Mouse (Mus musculus) cerebellum, adult 18-20 months (tissue): ENCODE results near the gene Il18.

ENCODE experiments used
- DNase-seq, 2 experiments: peaks; one replicate each; pipeline ENCODE4 v3.0.0; 2021

Gene Il18

DNA sequence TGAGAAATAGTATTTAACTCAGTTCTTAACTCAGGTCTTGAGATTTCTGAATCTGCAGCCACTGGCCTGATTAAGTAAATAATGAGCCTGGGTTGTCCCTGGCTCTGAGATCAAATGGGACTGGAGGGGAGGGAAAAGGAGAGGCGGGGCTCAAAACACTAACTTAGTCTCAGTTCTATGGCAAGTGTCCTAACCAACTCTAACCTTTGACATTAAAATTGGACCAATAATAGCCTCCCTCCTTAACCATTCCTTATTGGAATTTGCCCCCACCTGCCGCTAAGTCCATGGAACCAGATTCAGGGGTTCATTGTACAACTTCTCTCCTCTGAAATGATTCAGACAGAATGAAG, 443 bp downstream of the Il18 start, which contains the start of gene Bco2:
Gene Bco2, minus strand, starts transcription at position 88 of the 353 bp plus-strand sequence.
- DNase-seq, result no peak

DNA sequence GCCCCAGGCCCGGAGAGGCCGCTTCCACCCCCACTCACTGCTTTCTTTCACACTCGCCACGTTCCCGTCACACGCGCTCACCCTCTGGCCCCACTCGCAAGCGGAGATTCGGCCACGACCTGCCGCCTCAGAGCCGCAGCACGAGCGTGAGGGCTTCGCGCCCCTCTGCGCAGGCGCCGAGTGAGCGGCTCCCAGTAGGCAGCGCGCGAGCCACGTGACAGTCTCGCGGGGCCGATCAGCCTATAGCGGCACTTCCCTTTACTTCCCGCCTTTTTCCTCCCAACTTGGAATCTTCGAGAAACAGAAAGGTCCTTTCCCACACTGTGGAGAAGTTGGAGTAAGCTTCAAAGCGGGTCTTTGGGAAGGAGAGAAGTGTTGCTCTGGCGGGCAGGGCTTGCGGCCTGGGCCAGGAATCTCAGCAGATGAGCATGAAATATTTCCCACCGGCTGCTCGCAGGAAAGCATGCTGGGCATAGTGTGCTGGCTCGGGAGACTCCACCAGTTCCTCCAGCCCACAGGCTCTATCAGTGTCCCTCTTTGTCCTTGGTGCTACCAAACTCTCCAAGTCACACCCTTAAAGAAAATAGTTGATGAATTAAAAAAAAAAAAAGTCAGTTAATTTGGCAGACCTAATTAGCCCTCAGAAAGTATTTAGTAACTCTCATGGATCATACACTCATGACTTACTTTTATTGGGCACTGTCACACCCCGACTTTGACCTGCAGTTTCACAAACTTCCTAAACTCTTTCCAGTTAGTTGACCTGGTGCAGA, 6.7 kb downstream of the Il18 start, which contains the start of gene Tex12:
Gene Tex12, minus strand, starts transcription at position 181 of the 773 bp plus-strand sequence.
- DNase-seq, result no peak

DNA sequence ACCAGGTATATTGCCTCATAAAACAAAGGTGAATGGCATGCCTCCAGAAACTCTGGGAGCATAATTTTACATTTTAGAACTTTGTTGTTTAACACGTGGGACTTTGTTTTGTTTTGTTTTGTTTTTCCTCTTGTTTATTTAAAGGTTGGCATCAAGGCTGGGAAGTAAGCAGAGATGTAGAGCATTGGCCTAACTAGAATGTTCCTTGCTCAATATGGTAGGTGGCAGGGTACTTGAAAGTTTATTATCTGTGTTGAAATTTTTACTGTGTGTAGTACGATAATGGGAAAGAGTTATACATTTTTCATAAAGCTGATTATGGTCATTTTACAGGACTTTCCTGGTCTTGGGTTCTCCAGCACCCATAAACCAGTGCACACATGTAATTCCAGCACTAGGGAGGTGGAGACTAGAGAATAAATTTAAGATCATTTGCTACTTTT, 7.3 kb downstream of the Il18 start:
- DNase-seq, result no peak

DNA sequence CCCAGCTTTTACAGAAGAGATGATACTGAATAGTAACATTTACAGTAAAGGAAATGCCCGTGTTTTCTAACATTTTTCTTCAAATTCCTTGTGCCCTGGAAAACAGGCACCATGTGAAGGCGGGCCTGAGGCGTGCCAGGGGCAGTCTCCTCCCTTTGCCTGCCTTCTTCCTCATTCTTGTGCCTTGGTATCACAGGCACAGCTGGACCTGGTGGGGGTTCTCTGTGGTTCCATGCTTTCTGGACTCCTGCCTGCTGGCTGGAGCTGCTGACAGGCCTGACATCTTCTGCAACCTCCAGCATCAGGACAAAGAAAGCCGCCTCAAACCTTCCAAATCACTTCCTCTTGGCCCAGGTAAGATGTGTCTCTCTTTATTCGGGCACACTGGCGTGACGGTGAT, 10.5 kb downstream of the Il18 start:
- no peak for DNase-seq

DNA sequence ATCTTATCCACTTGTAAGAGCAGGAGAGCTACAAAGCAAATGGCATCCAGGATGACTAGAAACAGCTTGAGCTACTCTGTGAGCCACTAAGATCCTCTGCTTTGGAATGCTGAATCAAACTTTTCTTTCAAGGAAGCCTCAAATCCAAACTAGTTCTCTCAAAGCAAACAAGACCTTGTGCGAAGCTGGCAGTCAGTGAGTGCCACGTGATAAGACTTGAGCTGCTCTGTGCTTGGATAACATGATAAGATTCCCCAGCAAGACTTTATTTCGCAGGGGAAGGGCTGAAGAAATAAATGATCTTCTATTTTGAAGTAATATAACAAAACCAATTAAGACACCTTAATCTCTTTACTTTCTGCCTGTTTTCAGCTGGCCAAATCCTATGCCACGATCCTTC, 11.3 kb downstream of the Il18 start:
- DNase-seq, result no peak

DNA sequence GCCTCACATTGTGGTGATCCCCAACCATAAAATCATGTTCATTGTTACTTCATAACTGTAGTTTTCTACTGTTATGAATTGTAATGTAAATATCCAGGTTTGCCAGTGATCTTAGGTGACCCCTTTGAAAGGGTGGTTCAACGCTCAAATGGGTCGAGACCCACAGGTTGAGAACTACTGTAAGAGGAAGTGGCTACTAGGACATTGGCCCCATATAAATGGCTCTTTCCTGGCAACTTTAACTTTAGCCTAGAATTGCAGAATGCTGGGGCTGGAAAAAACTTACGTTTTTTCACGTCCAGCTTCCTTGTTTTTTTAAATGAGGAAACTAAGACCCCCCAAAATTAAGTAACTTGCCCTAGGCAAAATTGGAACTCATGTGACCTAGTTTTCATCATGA, 12.7 kb downstream of the Il18 start:
- no peak for DNase-seq

DNA sequence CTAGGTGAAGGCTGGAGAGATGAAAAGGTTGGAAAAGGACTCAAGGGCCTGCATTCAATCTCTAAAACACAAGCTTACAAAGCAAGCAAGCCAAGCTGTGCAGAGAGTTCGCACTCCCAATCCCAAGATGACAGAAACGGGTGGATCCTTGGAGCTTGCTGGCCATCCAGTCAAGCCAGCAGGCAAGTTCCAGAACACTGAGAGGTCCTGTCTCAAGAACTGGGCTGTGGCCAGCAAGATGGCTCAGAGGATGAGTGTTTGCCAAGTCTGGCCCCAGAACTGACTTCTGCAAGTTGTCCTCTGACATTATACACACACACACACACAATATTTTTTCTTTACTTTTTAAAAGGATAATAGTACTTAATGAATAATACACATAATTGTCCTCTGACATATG, 13.3 kb downstream of the Il18 start:
- no peak for DNase-seq

DNA sequence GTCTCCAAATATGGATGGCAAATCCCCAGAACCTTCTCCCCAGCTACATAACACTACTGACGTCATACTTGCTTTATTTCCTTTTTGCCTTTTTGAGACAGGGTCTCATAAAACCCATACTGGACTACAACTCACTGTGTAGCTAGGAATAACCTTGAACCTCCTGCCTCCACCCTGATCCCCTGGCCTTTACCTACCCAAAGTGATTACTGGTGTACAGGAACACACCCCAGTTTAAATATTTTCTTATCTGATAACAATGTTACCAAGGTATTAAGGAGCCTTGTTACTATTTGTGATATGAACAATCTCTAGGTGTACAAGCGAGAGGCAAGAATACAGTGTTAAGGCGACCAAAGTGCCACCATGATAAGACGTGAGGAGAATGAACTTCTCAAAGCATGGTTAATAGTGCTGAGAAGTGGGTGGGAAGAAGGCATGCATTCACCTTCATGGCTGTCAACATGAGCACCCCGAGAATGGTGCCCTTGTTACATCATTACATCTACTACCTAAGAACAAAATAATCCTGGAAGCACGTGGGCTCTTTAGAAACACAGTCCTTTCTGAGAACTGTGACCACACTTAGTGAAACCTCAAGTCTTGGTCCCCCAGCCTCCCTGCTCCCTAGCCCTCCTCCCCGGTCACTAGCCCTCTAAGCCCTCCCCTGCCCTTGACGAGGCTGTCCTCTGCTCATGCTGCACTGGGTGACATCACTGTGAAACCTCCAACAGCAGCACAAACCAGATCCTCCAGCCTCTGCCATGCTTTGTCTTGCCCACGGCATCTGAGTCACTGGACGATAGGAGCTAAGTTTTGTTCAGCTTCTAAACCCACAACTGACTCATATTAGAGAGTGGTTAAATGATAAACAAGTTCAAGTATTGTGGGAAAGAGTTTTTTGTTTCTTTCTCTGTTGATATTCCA, 15.2 kb downstream of the Il18 start:
- DNase-seq, result no peak

DNA sequence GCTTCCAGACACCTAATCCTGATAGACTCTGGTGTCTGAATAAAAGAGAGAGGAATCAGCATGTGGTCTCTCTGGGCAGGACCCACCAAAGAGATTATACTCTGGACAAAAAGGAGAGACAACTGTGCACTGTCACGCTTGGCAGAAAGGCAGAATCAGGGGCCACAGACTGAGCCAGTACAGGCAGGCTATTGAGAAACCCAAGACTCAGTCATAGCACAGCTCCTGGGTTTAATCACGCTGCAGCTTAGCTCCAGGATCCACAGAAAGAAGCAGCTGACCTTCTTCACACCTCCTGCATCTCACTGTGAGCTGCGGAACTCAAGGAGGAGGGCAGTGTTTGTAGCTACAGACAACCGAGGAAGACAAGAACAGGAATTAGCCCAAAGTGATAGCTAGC, 25.7 kb downstream of the Il18 start:
- no peak for DNase-seq

DNA sequence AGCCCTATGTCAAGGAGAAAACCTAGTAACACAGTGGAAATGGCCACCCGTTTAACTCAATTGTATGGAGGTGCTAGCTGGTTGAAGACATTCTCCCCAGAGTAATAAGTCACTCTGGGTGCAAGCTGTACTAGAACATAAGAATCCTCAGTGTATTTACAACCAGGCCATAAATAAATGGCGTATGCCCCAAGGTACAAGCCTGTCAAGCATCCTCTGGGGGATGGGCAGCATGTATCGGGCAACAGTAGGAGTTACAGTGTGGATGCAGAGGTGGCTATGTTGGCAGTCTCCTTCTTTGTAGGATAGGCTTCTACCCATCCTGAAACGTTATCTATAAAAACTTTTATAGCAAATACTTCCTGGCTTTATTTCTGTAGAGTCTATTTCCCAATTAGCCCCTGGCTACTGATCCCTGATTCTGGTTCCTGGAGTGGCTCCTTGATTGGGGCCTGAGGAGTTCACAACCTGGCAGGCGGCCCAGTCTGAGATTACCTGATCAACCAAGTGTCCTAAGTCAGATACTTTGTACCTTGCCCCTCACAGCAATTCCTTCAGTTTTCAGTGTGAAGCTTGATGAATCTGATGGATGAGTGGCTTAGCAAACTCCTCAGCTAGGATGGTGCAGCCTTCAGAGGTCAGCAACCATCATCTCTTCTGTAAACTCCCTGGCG, 30.7 kb downstream of the Il18 start:
- no peak for DNase-seq

DNA sequence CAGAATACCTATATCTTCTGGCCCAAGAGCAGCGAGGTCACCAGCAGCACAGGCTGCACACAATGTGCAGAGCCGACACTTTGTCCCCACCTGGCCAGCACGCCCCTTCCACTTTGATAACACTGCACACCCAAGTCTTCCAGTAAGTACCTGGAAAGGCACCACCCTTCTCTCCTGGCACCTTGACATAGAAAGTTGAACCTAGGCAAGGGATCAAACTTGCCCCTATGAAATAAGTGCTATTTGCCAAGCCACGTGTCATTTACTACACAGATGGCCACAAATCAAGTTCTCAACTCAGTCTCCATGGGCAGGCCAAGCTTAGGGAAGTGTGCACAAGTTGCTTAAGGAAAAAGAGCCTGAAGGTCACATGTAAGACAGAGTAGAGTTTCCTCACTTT, 32.3 kb downstream of the Il18 start:
- no peak for DNase-seq

DNA sequence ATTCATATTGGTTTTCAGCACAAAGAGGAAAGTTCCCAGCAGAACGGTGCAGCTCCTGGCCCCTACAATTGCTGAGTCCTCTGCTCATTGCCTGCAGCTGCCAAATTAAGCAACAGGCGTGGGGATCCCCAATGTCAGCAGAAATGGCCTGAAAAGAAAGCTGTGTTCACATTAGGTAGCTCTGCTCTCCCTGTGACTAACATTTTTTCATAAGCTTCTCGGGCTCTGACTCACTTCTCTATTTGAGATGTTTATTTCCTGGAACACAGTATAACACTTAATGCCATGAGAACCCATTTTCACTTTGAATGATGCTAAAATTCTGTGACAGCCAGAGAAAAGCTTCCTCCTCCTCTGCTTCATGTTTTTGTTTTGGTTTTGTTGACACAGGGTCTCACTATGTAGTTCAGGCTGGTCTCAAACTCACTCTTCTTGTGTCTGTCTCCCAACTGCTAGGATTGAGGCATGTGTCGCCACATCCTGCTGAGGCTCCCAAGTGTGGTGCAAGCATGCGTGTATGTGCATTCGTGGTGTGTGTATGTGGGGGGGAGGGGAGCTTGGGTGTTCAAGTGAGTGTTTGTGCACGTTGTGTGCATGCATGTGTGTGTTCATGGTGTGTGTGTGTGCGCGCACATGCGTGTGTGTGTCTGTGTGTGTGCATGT, 36.4 kb downstream of the Il18 start:
- DNase-seq, result no peak

DNA sequence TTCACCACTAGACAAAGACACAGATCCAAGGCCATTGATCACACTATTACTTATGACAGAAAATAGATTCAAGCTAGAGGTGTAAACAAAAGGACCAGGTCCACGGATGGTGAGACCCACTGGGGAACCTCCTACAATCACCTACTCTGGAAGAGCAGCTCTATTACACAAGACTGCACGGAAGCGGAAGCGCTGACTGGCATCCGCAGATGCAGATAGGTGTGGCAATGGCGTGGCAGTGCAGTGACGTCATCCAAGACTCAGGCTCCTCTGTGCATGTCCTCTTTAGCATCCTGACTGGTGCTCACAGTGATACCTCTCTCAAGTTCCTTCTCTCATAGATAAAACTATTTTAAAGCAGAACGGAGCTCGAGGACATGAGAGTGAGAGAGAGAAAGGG, 38.3 kb downstream of the Il18 start:
- no peak for DNase-seq

DNA sequence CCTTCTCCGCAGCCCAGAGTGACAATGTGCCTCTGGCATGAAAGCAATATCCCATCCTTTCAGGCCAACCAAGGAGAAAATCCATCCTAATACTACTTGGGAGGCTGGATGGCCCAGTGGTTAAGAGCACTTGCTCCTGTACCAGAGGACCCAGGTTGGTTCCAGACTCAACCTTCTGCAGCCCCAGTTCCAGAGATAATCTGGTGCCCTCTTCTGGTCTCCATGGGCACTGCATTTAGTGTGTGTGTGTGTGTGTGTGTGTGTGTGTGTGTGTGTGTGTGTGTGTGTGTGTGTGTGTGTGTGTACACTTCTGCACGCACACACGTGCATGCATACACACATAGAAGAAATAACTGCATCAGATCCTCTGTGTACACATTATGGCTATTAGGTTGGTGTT, 38.9 kb downstream of the Il18 start:
- peak in 1 of 2 experiments; percentile 26 for DNase-seq

DNA sequence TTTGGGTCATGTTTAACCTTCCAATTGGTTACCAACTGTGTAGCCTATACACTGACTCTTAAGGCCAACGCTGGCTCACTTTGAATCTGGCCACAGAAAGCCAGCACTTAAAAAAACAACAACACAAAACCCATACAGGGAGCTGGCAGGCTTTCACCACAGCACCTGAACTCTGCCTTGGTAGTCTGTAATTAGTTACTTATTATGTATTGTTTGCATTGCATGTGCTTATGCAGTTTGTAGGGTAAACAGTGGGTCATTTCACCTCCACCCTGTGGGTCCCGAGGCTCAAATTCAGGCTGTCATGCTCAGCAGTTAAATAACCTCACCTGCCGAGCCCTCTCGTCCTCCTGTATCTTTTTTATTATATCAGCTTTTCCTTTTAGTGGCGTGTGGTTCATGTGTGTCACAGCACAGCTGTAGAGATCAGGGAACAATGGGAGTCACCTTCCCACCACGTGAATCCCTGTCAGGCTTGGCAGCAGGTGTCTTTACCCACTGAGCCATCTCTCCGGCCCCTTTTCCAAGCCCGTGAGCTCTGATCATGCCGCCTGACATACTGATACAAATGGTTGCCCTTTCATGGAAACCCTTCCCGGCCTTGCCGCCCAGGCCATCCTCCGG, 40.3 kb downstream of the Il18 start:
- no peak for DNase-seq

DNA sequence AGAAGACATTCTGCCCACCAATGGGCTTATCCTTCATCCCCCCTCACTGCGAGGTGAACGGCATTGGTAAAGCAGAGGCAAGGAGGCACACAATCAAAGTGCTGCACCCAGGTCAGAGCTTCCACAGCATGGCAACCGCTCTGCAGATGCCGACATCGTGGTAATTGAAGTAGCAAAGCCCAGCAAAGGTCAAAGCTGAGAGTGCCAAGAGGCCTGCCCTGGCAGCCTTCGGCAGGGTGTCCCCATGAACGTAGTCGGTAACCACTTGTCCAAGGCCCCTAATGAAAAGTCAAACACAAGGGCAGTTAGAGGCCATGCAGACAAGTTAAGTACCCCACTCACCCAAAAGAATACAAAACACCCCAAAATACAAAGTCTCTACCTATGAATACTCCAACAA, 42.3 kb downstream of the Il18 start:
- no peak for DNase-seq

DNA sequence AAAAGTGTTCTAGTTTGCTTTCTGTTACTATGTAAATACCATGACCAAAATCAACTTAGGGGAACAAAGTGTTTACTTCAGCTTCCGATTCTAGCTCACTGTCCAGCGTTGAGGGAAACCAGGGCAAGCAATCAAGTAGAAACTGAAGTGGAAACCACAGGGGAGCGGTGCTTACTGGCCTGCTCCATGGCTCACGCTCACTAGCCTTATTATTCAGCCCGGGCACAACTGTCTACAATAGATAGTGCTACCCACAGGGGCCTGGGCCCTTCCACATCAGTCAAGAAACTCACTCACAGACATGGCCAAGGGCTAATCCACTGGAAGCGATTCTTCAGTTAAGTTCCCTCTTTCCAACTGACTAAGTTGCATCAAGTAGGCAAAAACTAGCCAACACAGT, 46.9 kb downstream of the Il18 start:
- DNase-seq, result no peak

DNA sequence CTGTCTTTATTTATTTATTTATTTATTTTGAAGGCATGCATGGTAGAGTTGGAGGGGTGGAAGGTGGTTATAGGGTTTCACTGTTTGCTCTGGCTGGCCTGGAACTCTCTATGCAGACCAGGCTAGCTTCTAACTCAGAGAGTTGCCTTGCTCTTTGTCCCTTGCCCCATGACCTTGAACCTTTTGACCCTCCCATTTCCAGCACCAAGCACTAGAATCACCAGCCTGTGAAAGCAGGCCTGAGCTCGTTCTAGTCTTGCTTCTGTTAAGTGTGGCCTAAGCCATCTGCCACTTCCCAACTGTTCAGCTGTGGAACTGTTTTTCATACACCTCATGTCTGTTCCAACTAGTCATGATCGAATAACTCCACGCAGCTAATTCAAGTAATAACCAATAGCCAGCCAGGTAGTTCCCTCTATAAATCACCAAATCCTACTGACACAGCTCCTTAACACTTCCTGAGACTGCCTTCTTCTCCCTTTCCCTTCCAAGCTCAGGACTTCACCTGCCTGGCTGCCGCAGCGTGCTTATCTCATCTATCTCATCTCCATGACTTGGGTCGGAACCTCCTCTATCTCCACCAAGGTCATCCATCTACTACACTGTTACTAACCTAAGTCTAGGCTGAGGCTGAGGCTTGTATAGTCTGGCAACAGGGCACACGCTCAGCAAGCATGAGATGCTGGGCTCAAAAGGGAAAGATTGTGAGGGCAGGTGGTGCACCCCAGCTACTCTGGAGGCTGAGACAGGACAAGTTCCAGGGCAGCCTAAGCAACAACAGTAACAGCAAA, 47.6 kb downstream of the Il18 start:
- no peak for DNase-seq

DNA sequence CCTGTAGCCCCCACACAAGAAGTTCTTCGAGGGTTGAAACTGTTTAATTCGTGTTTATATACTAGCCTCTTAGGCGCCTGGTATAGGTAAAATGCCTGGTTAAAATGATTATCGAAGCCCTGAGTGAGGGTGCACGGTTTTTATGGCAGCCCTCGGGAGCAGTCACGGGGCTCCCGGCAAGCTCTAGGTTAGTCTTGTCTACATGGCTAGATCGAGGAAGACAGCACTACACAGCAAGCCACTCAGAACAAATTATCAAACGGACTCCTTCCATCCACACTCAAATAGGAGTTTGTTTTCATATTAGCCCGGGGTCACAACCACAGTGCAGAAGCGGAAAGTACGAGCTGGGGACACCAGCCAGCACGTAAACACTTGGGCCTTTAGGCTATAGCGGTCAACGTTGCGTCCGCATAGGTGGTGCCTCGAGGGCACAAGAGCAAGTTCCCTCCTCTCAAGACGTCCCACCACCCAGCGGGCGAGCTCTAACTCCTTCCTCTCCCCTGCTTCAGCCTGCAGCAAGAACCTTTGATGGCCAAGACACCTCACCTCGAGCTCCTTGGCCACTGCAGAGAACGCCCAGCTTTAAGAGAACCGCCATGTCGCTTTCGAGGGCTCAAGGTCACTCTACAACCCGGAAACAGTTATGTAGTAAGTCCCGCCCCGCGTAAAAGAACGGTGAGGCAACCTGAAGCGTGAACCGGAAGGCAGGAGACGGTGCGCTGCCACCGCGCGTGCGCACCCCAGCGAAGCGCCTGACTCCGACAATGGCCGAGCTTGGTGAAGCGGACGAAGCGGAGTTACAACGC, 48.8 kb downstream of the Il18 start, which contains the start of the genes Sdhd and Timm8b:
Gene Sdhd, minus strand, starts transcription at position 624 of the 809 bp plus-strand sequence.
Gene Timm8b, plus strand, starts transcription at position 722 of the 809 bp plus-strand sequence.
- peak; percentile 94 to 95 for DNase-seq

DNA sequence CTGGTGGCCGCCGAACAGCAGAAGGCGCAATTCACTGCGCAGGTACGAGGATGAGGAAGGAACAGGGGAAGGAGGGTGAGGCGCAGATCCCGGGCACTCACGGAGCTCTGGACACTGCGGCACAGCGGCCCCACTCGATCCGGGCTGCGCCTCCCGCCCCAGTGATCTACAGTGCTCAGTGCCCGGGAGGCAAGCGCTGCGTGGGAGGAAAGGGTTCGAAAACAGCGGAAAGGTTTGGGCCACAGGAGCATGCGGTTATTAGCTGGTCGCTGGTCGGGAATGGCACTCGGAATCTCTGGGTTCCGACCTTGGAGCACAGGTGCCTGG, 49.3 kb downstream of the Il18 start:
- no peak for DNase-seq

DNA sequence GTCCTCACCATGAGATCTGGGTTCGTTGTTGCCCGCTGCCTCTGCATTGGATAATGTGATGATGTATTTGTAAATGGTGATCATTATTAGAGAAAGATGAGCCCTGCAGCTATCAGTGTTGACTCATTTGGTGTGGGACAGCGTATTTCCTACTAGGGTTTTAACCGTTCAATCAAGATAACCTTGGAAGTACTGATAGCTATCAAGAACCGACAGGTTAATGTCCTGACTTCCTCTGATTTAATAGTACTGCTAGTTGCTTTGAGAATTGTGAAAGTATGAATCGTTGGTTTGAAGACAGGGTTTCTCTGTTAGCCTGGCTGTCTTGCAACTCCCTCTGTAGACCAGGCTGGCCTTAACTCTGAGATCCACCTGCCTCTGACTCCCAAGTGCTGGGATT, 49.7 kb downstream of the Il18 start:
- no peak for DNase-seq
